ENCODE assay signal across 9 mouse cellular contexts in the genomic region with DNA sequence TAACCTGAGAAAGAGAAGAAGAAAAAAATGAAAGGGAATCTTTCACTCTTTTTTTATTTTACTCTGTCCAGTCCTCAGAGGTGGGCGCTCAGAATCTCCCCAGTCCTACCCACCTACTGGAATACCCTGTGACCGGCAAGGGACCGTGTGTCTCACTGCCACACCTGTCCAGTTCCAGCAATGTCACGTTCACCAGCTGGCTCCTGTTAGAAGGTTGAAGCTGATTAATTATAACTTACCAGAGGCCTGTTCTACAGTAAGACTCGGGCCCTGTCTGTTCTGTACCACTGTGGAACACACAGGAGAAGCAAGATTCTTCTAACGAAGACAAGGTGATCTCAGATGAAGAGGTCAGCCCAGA.
DNase-seq lines count a peak whose midpoint lies in the region; ATAC-seq and TF ChIP-seq lines count a peak whose summit lies in the region.
"Had no signal": no experiment of that assay in that cellular context is flagged by ENCODE, and none has a peak within 500 bp of the region (broad histone marks: within the 10 kb centered on the region; RNA-seq: fewer than 3 reads in every experiment).

No protein-coding gene starts in this region.

- 63% methylated on average over 6 of the region's 6 CpGs for WGBS in heart, embryonic 13.5 days
- 83% methylated on average over 6 of the region's 6 CpGs for WGBS in heart, embryonic 10.5 days
- WGBS in limb, embryonic 13.5 days, result 63% methylated on average over 6 of the region's 6 CpGs
- WGBS in limb, embryonic 10.5 days, result 87% methylated on average over 6 of the region's 6 CpGs
- 65% methylated on average over 6 of the region's 6 CpGs for WGBS in embryonic facial prominence, embryonic 15.5 days
- 55% methylated on average over 6 of the region's 6 CpGs for WGBS in hindbrain, postnatal 0 days

- no peak overlapping the region for H3K4me3 ChIP-seq in heart, embryonic 13.5 days
- H3K4me3 ChIP-seq in heart, embryonic 10.5 days, result no peak overlapping the region
- H3K4me3 ChIP-seq in limb, embryonic 13.5 days, result no peak overlapping the region
- H3K4me3 ChIP-seq in limb, embryonic 10.5 days, result no peak overlapping the region
- H3K4me3 ChIP-seq in embryonic facial prominence, embryonic 15.5 days (replicated peaks), result no peak overlapping the region
- no peak overlapping the region; the same call in 1 of the 2 replicates for H3K4me3 ChIP-seq in hindbrain, postnatal 0 days (ENCODE audit: low read length)

- H3K27me3 ChIP-seq in heart, embryonic 13.5 days (replicated peaks), result no peaks in the 10 kb centered on the region
- no peaks in the 10 kb centered on the region for H3K27me3 ChIP-seq in heart, embryonic 10.5 days (ENCODE audit: insufficient read depth, poor library complexity, severe bottlenecking)
- peaks cover 33% of the 10 kb centered on the region for H3K27me3 ChIP-seq in limb, embryonic 13.5 days
- no peaks in the 10 kb centered on the region for H3K27me3 ChIP-seq in limb, embryonic 10.5 days (ENCODE audit: low read depth, poor library complexity, severe bottlenecking)
- H3K27me3 ChIP-seq in embryonic facial prominence, embryonic 15.5 days, result no peaks in the 10 kb centered on the region
- no peaks in the 10 kb centered on the region for H3K27me3 ChIP-seq in hindbrain, postnatal 0 days (ENCODE audit: insufficient read depth, low read length)
- H3K27me3 ChIP-seq: CH12.LX, Patski had no signal

- ATAC-seq in heart, embryonic 13.5 days (ENCODE audit: extremely low read depth, insufficient number of reproducible peaks, low FRiP score, low TSS enrichment), result no peak
- 0 out of 2 replicates have a peak, but pooled peaks have one; percentile 26 for ATAC-seq in limb, embryonic 13.5 days (ENCODE audit: low FRiP score, low read depth)
- ATAC-seq in embryonic facial prominence, embryonic 15.5 days (ENCODE audit: insufficient number of reproducible peaks, low FRiP score, low TSS enrichment, low read depth), result no peak
- no peak for ATAC-seq in hindbrain, postnatal 0 days
- ATAC-seq: Patski had no signal

- peaks cover 60% of the 10 kb centered on the region for H3K4me1 ChIP-seq in heart, embryonic 13.5 days
- peaks cover 49% of the 10 kb centered on the region for H3K4me1 ChIP-seq in heart, embryonic 10.5 days
- H3K4me1 ChIP-seq in limb, embryonic 13.5 days, result peaks cover 30% of the 10 kb centered on the region
- peaks cover 46% of the 10 kb centered on the region for H3K4me1 ChIP-seq in limb, embryonic 10.5 days
- peaks cover 26% of the 10 kb centered on the region for H3K4me1 ChIP-seq in embryonic facial prominence, embryonic 15.5 days
- peaks cover 6% of the 10 kb centered on the region for H3K4me1 ChIP-seq in hindbrain, postnatal 0 days (ENCODE audit: insufficient read depth, low read length)

- TF ChIP-seq CTCF in hindbrain, postnatal 0 days (IDR thresholded peaks at IDR 0.05; ENCODE audit: low read depth), result no peak

- H3K4me2 ChIP-seq in heart, embryonic 13.5 days, result peak overlapping the region; percentile 38
- H3K4me2 ChIP-seq in limb, embryonic 13.5 days (replicated peaks), result peak overlapping the region; percentile 40; the same call in 1 of the 2 replicates
- H3K4me2 ChIP-seq in embryonic facial prominence, embryonic 15.5 days (replicated peaks), result peak overlapping the region; percentile 32
- H3K4me2 ChIP-seq in hindbrain, postnatal 0 days (ENCODE audit: low read depth, low read length), result peak overlapping the region; percentile 38

- H3K27ac ChIP-seq in heart, embryonic 13.5 days (replicated peaks), result peak overlapping the region; percentile 78
- no peak overlapping the region; the same call in 1 of the 2 replicates for H3K27ac ChIP-seq in heart, embryonic 10.5 days
- no peak overlapping the region for H3K27ac ChIP-seq in limb, embryonic 13.5 days
- no peak overlapping the region for H3K27ac ChIP-seq in limb, embryonic 10.5 days
- H3K27ac ChIP-seq in embryonic facial prominence, embryonic 15.5 days (replicated peaks), result peak overlapping the region; percentile 74; the same call in 1 of the 2 replicates
- H3K27ac ChIP-seq in hindbrain, postnatal 0 days, result no peak overlapping the region

- no peak overlapping the region for H3K9ac ChIP-seq in heart, embryonic 13.5 days
- no peak overlapping the region for H3K9ac ChIP-seq in limb, embryonic 13.5 days
- H3K9ac ChIP-seq in embryonic facial prominence, embryonic 15.5 days, result no peak overlapping the region
- H3K9ac ChIP-seq in hindbrain, postnatal 0 days (replicated peaks; ENCODE audit: low read length), result no peak overlapping the region

- no peaks in the 10 kb centered on the region for H3K9me3 ChIP-seq in heart, embryonic 13.5 days
- H3K9me3 ChIP-seq in heart, embryonic 10.5 days, result no peaks in the 10 kb centered on the region
- H3K9me3 ChIP-seq in limb, embryonic 13.5 days, result no peaks in the 10 kb centered on the region
- no peaks in the 10 kb centered on the region for H3K9me3 ChIP-seq in limb, embryonic 10.5 days (replicated peaks)
- H3K9me3 ChIP-seq in embryonic facial prominence, embryonic 15.5 days (replicated peaks), result no peaks in the 10 kb centered on the region
- H3K9me3 ChIP-seq in hindbrain, postnatal 0 days (ENCODE audit: low read length), result no peaks in the 10 kb centered on the region

- DNase-seq in heart, embryonic 10.5 days (ENCODE audit: low spot score), result no peak
- no peak for DNase-seq in limb, embryonic 10.5 days (ENCODE audit: low spot score)
- no peak for DNase-seq in hindbrain, postnatal 0 days (ENCODE audit: low spot score)
- no peak for DNase-seq in natural killer cell, adult 2 months (ENCODE audit: low spot score in 2 of 2)

- H3K36me3 ChIP-seq in heart, embryonic 13.5 days, result no peaks in the 10 kb centered on the region
- no peaks in the 10 kb centered on the region for H3K36me3 ChIP-seq in heart, embryonic 10.5 days
- H3K36me3 ChIP-seq in limb, embryonic 13.5 days, result no peaks in the 10 kb centered on the region
- no peaks in the 10 kb centered on the region for H3K36me3 ChIP-seq in limb, embryonic 10.5 days
- no peaks in the 10 kb centered on the region for H3K36me3 ChIP-seq in embryonic facial prominence, embryonic 15.5 days
- H3K36me3 ChIP-seq in hindbrain, postnatal 0 days (ENCODE audit: insufficient read depth, low read length), result no peaks in the 10 kb centered on the region

Comparison
In these comparisons a context has a peak if more than half of its experiments do, and no peak if none do; other contexts are left out.
1. H3K27ac ChIP-seq: peak in heart, embryonic 13.5 days (single experiment) and embryonic facial prominence, embryonic 15.5 days (single experiment); none in heart, embryonic 10.5 days (single experiment), limb, embryonic 13.5 days (single experiment), limb, embryonic 10.5 days (single experiment) and hindbrain, postnatal 0 days (single experiment).
2. Peak in every context shown above with its lines, with median percentiles within 50 percentile points of each other: H3K4me2 ChIP-seq.